Mouse (Mus musculus): ENCODE measurements around the gene Usp12. TPM values are rescaled to one million over a fixed set of nuclear protein-coding genes. Genes with fewer than 3 reads are reported as not detected.

Usp12 gene
- total and polyA plus RNA-seq, 3 experiments: 24.5 TPM; not detected in 1

DNA sequence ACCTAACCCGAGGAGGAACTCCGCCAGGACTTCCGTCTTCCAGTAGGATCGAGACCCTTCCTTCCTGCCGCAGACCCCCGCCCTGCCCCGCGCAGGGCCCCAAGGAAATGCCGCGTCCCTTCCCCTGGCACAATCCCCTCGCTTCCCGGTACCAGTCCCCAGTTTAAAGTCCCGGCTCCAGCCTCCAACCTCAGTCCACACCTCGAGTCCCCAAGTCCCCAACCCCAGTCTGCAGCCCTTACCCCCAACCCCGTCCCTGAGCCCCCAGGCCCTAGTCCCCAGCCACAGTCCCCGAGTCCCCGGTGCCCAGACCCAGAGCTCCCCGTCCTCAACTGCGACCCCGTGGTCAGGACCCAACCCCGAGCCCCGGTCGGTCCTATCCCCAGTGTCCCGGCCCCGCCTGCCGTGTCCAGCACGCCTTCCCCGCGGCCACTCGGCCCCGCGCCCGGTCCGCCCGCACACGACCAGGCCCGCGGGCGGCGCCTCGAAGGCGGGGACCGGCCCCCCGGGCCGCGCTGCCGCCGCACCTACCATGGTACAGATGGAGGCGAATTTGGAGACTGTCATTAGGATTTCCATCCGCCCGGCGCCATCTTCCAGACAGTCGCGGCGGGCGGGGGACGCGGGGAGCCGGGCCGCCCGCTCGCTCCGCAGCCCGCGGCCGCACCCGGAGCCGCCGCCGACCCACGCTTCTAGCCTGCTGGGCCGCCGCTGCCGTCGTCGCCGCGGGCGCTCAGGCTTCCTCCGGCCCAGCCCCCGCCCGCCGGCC lies 538 bp downstream of the Usp12 start:
- peak overlapping the region; percentile 33 for H3K27ac ChIP-seq (ENCODE audit: control insufficient read depth, low read depth, low read length)
- no peaks in the 10 kb centered on the region for H3K27me3 ChIP-seq (ENCODE audit: control insufficient read depth in 1 of 2, insufficient read depth in 2 of 2, low read length in 2 of 2)
- peaks cover 0 to 7% of the 10 kb centered on the region in 2 experiments; a peak in 2 of 4 replicates for H3K36me3 ChIP-seq (ENCODE audit: control insufficient read depth in 1 of 2, insufficient read depth in 2 of 2, low read length in 2 of 2)
- peak overlapping the region; percentile 88 for H3K9ac ChIP-seq (ENCODE audit: control insufficient read depth, low read depth, low read length, poor library complexity, severe bottlenecking)
- H3K4me1 ChIP-seq (ENCODE audit: control insufficient read depth in 1 of 2, insufficient read depth in 2 of 2, low read length in 2 of 2): peaks cover 4 to 21% of the 10 kb centered on the region in 2 experiments
- peak overlapping the region; percentile 84 to 93 for H3K4me3 ChIP-seq (ENCODE audit: control insufficient read depth in 1 of 2, insufficient read depth in 1 of 2, low read depth in 2 of 2, low read length in 2 of 2)
- no peaks in the 10 kb centered on the region for H3K9me3 ChIP-seq (replicated peaks; ENCODE audit: insufficient read depth, low read length)
- DNase-seq (ENCODE audit: low read depth, low spot score): peak; percentile 65
- H3K79me2 ChIP-seq (ENCODE audit: control insufficient read depth, insufficient read depth, low read length, poor library complexity): peaks cover 43% of the 10 kb centered on the region
- TF ChIP-seq EP300 (IDR thresholded peaks at IDR 0.05; ENCODE audit: low read depth in 1 of 2, low read length in 2 of 2): no peak
- TF ChIP-seq UBTF (IDR thresholded peaks at IDR 0.05; ENCODE audit: borderline replicate concordance, insufficient read depth, low read depth, low read length): no peak
- TF ChIP-seq POLR2A (IDR thresholded peaks at IDR 0.05; ENCODE audit: control insufficient read depth in 1 of 2, insufficient read depth in 1 of 2, low read depth in 1 of 2, low read length in 2 of 2, poor library complexity in 1 of 2): peak; percentile 64 to 87; a peak in 2 of 4 replicates
- TF ChIP-seq ZMIZ1 (IDR thresholded peaks at IDR 0.05; ENCODE audit: low read depth, low read length): peak; percentile 86
- no peak for TF ChIP-seq BHLHE40 (IDR thresholded peaks at IDR 0.05; ENCODE audit: borderline replicate concordance, low read depth, low read length)
- TF ChIP-seq GABPA (IDR thresholded peaks at IDR 0.05; ENCODE audit: low read depth, low read length): no peak
- no peak for TF ChIP-seq ZC3H11A (IDR thresholded peaks at IDR 0.05; ENCODE audit: low read depth, low read length)
- TF ChIP-seq ELF1 (IDR thresholded peaks at IDR 0.05; ENCODE audit: low read depth, low read length): no peak
- TF ChIP-seq MEF2A (IDR thresholded peaks at IDR 0.05; ENCODE audit: extremely low read depth, insufficient replicate concordance, low read depth, low read length, poor library complexity, severe bottlenecking): no peak
- TF ChIP-seq SMC3 (IDR thresholded peaks at IDR 0.05; ENCODE audit: low read depth, low read length): no peak
- no peak for TF ChIP-seq TBP (IDR thresholded peaks at IDR 0.05; ENCODE audit: low read depth, low read length)
- TF ChIP-seq SIN3A (IDR thresholded peaks at IDR 0.05; ENCODE audit: low read length): peak; percentile 67; the same call in 1 of the 2 replicates
- TF ChIP-seq MXI1 (IDR thresholded peaks at IDR 0.05; ENCODE audit: low read depth, low read length): peak; percentile 64
- peak; percentile 63; the same call in 1 of the 2 replicates for TF ChIP-seq NELFE (IDR thresholded peaks at IDR 0.05; ENCODE audit: low read depth, low read length)
- no peak for TF ChIP-seq MAX (IDR thresholded peaks at IDR 0.05; ENCODE audit: low read length)
- TF ChIP-seq ZNF384 (IDR thresholded peaks at IDR 0.05; ENCODE audit: low read depth, low read length): no peak
- no peak for TF ChIP-seq MAZ (IDR thresholded peaks at IDR 0.05; ENCODE audit: low read depth, low read length)

DNA sequence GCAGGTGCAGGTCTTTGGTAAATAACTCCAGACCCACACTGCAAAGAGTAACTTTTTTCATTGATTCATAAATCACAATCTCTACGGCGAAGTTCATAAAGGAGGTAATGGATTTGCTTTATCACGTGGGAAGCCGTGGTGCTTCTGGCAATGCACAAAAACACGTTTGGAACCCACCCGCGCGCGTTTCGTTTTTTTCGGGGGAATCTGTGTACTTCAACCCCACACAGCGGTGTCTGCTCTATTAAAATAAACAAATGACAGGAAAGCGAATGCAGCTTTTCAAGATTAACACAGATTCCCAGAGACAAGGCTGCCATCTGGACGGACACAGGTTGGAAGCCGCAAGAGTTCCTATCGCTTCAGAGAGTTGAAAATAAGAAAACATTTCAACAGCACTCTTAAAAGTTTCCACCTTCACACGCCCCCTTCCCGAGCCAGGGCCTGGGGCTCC lies 1.1 kb downstream of the Usp12 start:
- H3K9ac ChIP-seq (ENCODE audit: control insufficient read depth, low read depth, low read length, poor library complexity, severe bottlenecking): peak overlapping the region; percentile 88
- H3K27me3 ChIP-seq (ENCODE audit: control insufficient read depth in 1 of 2, insufficient read depth in 2 of 2, low read length in 2 of 2): no peaks in the 10 kb centered on the region
- H3K4me3 ChIP-seq (ENCODE audit: control insufficient read depth in 1 of 2, insufficient read depth in 1 of 2, low read depth in 2 of 2, low read length in 2 of 2): peak overlapping the region; percentile 84 to 93
- DNase-seq (ENCODE audit: low read depth, low spot score): no peak
- H3K27ac ChIP-seq (ENCODE audit: control insufficient read depth, low read depth, low read length): no peak overlapping the region
- peaks cover 46% of the 10 kb centered on the region for H3K79me2 ChIP-seq (ENCODE audit: control insufficient read depth, insufficient read depth, low read length, poor library complexity)
- peaks cover 4 to 21% of the 10 kb centered on the region in 2 experiments for H3K4me1 ChIP-seq (ENCODE audit: control insufficient read depth in 1 of 2, insufficient read depth in 2 of 2, low read length in 2 of 2)
- H3K9me3 ChIP-seq (replicated peaks; ENCODE audit: insufficient read depth, low read length): no peaks in the 10 kb centered on the region
- peaks cover 0 to 7% of the 10 kb centered on the region in 2 experiments; a peak in 2 of 4 replicates for H3K36me3 ChIP-seq (ENCODE audit: control insufficient read depth in 1 of 2, insufficient read depth in 2 of 2, low read length in 2 of 2)
- peak in 1 of 2 experiments; percentile 21; a peak in 2 of 4 replicates for TF ChIP-seq EP300 (IDR thresholded peaks at IDR 0.05; ENCODE audit: low read depth in 1 of 2, low read length in 2 of 2)
- TF ChIP-seq CHD1 (IDR thresholded peaks at IDR 0.05; ENCODE audit: low read depth, low read length): peak; percentile 37; the same call in 1 of the 2 replicates
- TF ChIP-seq RCOR1 (IDR thresholded peaks at IDR 0.05; ENCODE audit: low read depth, low read length): peak; percentile 52; the same call in 1 of the 2 replicates
- no peak for TF ChIP-seq JUND (IDR thresholded peaks at IDR 0.05; ENCODE audit: low read depth, low read length)
- peak; percentile 38; the same call in 1 of the 2 replicates for TF ChIP-seq ETS1 (IDR thresholded peaks at IDR 0.05; ENCODE audit: low read depth, low read length)
